7 mouse cellular contexts compared by ENCODE assay signal in genomic region chr1:130715561-130716217, GRCm38 (mm10). TPM values are rescaled to one million over a fixed set of nuclear protein-coding genes. Genes with fewer than 3 reads are reported as not detected.
DNase-seq lines count a peak whose midpoint lies in the region; ATAC-seq lines count a peak whose summit lies in the region.

TSS of gene Gm29427 (minus strand) at chr1:130715799.

- H3K36me3 ChIP-seq in intestine, embryonic 15.5 days, result 0 out of 2 replicates have a peak, but pooled peaks cover 3% of the 10 kb centered on the region
- peaks cover 16% of the 10 kb centered on the region for H3K36me3 ChIP-seq in midbrain, embryonic 10.5 days

- peak within 1 kb of the TSS; percentile 93 for H3K9ac ChIP-seq in intestine, embryonic 15.5 days

- peak; percentile 97 for ATAC-seq in intestine, embryonic 15.5 days

- H3K4me3 ChIP-seq in intestine, embryonic 15.5 days (replicated peaks), result peak within 1 kb of the TSS; percentile 81
- peak within 1 kb of the TSS; percentile 82 for H3K4me3 ChIP-seq in midbrain, embryonic 10.5 days

- H3K4me2 ChIP-seq in intestine, embryonic 15.5 days (replicated peaks), result peak within 1 kb of the TSS; percentile 86

- WGBS in intestine, embryonic 15.5 days, result under 1% methylated on average over 38 of the region's 38 CpGs
- 1% methylated on average over 38 of the region's 38 CpGs for WGBS in midbrain, embryonic 10.5 days

- DNase-seq in adrenal gland, adult (ENCODE audit: inconsistent age in 2 of 2, low spot score in 1 of 2), result peak; percentile 97 to 99
- DNase-seq in embryo, embryonic 10.5 days (ENCODE audit: low spot score), result peak; percentile 91
- DNase-seq in gastrocnemius, postnatal 25 days, result peak; percentile 93
- DNase-seq in left cerebral cortex, postnatal 25 days (ENCODE audit: low spot score in 2 of 2), result peak; percentile 95 to 97
- peak; percentile 83 for DNase-seq in midbrain, embryonic 10.5 days (ENCODE audit: low spot score)
- peak; percentile 86 for DNase-seq in right cerebral cortex, postnatal 4 days

- intact Hi-C loops in left cerebral cortex, postnatal 25 days (cut with DNase I), result loop anchor here (2.0 to 5.0 kb wide), 2 partner anchors 25 to 337 kb away; no protein-coding TSS in a partner anchor

- no peaks in the 10 kb centered on the region for H3K9me3 ChIP-seq in intestine, embryonic 15.5 days
- H3K9me3 ChIP-seq in midbrain, embryonic 10.5 days (replicated peaks), result no peaks in the 10 kb centered on the region

- peak within 1 kb of the TSS; percentile 74 for H3K27ac ChIP-seq in intestine, embryonic 15.5 days
- H3K27ac ChIP-seq in midbrain, embryonic 10.5 days (replicated peaks), result peak within 1 kb of the TSS; percentile 94

- H3K27me3 ChIP-seq in intestine, embryonic 15.5 days (replicated peaks), result no peaks in the 10 kb centered on the region
- H3K27me3 ChIP-seq in midbrain, embryonic 10.5 days (ENCODE audit: low read depth, poor library complexity, severe bottlenecking), result peaks cover 24% of the 10 kb centered on the region

- H3K4me1 ChIP-seq in intestine, embryonic 15.5 days (replicated peaks), result peaks cover 6% of the 10 kb centered on the region; the same call in 1 of the 2 replicates
- H3K4me1 ChIP-seq in midbrain, embryonic 10.5 days, result peaks cover 27% of the 10 kb centered on the region

RNA-seq across cellular contexts. Expression of gene Gm29427, which starts in this region (rescaled TPM):
- not detected for total RNA-seq in gastrocnemius, postnatal 25 days (2021)
- polyA plus RNA-seq in intestine, embryonic 15.5 days (2015; fragmentation: Nextera tagmentation; extraction: Ambion mirVana), result not detected in 2 replicates
- total RNA-seq in left cerebral cortex, postnatal 25 days (2021), result not detected
- not detected in 2 replicates for polyA plus RNA-seq in midbrain, embryonic 10.5 days (2016; fragmentation: Nextera tagmentation; extraction: Ambion mirVana)

Comparison
In these comparisons a context has a peak if more than half of its experiments do, and no peak if none do; other contexts are left out.
1. Peak in every context shown above with its lines: DNase-seq, ATAC-seq, H3K4me3 ChIP-seq and H3K27ac ChIP-seq.
2. Peak in DNase-seq in gastrocnemius, postnatal 25 days; RNA of the gene not detected or under 1 TPM.
3. Peak in ATAC-seq, H3K4me3 ChIP-seq, H3K27ac ChIP-seq, H3K9ac ChIP-seq and H3K4me2 ChIP-seq in intestine, embryonic 15.5 days; RNA of the gene not detected or under 1 TPM.
4. Peak in DNase-seq in left cerebral cortex, postnatal 25 days; RNA of the gene not detected or under 1 TPM.
5. Peak in DNase-seq, H3K4me3 ChIP-seq and H3K27ac ChIP-seq in midbrain, embryonic 10.5 days; RNA of the gene not detected or under 1 TPM.